Mouse (Mus musculus) forebrain, embryonic 14.5 days (tissue): ENCODE results near the gene Krt9. TPM values are rescaled to one million over a fixed set of nuclear protein-coding genes. Genes with fewer than 3 reads are reported as not detected.

ENCODE experiments used
- ATAC-seq: fragments of 200-750 bp; cut with Nextera tagmentation; 2 replicates; pipeline ENCODE4 v1.8.0; 2017; ENCODE audit warnings: mild to moderate bottlenecking, moderate library complexity
- DNase-seq: peaks from one replicate; pipeline ENCODE4 v3.0.0-alpha.2; 2015; ENCODE audit warnings: low spot score
- H3K27ac ChIP-seq: fragments of 300-500 bp; sonication (generic); 2 replicates; pipeline ENCODE4 v1.5.1; 2014; ENCODE audit warnings: low read depth, mild to moderate bottlenecking, control low read depth, low read length, moderate library complexity
- H3K27me3 ChIP-seq: fragments of 300-500 bp; sonication (generic); replicated peaks from 2 replicates; pipeline ENCODE4 v1.6.1; 2014; ENCODE audit warnings: low read length, control low read depth, mixed read lengths; ENCODE audit not compliant: control insufficient read depth, insufficient read depth
- H3K36me3 ChIP-seq: fragments of 300-500 bp; sonication (generic); 2 replicates; pipeline ENCODE4 v1.6.1; 2014; ENCODE audit warnings: low read length, control low read depth; ENCODE audit not compliant: control insufficient read depth, insufficient read depth
- H3K4me1 ChIP-seq: fragments of 300-500 bp; sonication (generic); 2 replicates; pipeline ENCODE4 v1.6.1; 2014; ENCODE audit warnings: antibody characterized with exemption, low read length, control low read depth; ENCODE audit not compliant: control insufficient read depth, insufficient read depth
- H3K4me2 ChIP-seq: fragments of 300-500 bp; sonication (generic); 2 replicates; pipeline ENCODE4 v1.6.1; 2014; ENCODE audit warnings: mild to moderate bottlenecking, control low read depth, low read length
- H3K4me3 ChIP-seq: fragments of 300-500 bp; sonication (generic); 2 replicates; pipeline ENCODE4 v1.5.1; 2014; ENCODE audit warnings: low read depth, low read length, control low read depth
- H3K9ac ChIP-seq: fragments of 300-500 bp; sonication (generic); 2 replicates; pipeline ENCODE4 v1.6.1; 2014; ENCODE audit warnings: mild to moderate bottlenecking, low read length, control low read depth, moderate library complexity
- H3K9me3 ChIP-seq: fragments of 300-500 bp; sonication (generic); replicated peaks from 2 replicates; pipeline ENCODE4 v1.6.1; 2016; ENCODE audit warnings: low read length, control low read depth, mixed read lengths; ENCODE audit not compliant: control insufficient read depth
- WGBS: fragments of 180-500 bp; shearing (Covaris S2); extraction: QIAGEN DNeasy Blood & Tissue Kit; methylation state at CpG from one replicate; pipeline ENCODE4 v1.1.7; 2014; 5-methylcytosine and 5-hydroxymethylcytosine counted together
- polyA plus RNA-seq: library from polyadenylated mRNA; unstranded; fragments of >200 nt; fragmentation: Nextera tagmentation; extraction: Ambion mirVana; gene quantifications from 2 replicates; pipeline ENCODE4 v1.2.1, GENCODE M21; 2014

Gene Krt9
- polyA plus RNA-seq, 1 experiment from 2014 or later = not detected

DNA sequence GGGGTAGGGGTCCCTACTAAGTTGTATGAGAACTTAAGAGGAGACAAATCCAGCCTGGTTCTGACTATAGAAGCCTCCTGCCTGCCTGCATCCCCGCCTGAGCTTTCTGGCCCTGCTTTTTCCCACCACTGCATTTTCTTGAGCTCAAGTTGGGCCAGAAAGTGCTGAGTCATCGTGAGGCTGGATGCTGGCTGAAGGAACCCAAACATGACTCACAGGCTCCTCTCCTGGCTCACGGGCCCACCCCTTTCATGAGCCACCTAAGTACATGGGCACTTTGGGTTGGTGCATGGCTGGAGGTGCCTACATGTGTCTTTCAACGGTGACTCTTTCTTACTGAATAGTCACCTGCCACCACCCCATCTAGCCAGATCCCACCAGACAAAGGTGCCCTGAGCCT, 5.6 kb upstream of the Krt9 start:
- DNase-seq (no peak), ATAC-seq (no peak)
- no peak overlapping the region for H3K4me3 ChIP-seq
- WGBS = 74% methylated on average over 4 of the region's 4 CpGs
- H3K36me3 ChIP-seq = no peaks in the 10 kb centered on the region
- H3K27me3 ChIP-seq = no peaks in the 10 kb centered on the region
- H3K9me3 ChIP-seq = no peaks in the 10 kb centered on the region
- H3K9ac ChIP-seq = no peak overlapping the region
- no peak overlapping the region for H3K27ac ChIP-seq
- H3K4me2 ChIP-seq = no peak overlapping the region
- no peaks in the 10 kb centered on the region for H3K4me1 ChIP-seq

DNA sequence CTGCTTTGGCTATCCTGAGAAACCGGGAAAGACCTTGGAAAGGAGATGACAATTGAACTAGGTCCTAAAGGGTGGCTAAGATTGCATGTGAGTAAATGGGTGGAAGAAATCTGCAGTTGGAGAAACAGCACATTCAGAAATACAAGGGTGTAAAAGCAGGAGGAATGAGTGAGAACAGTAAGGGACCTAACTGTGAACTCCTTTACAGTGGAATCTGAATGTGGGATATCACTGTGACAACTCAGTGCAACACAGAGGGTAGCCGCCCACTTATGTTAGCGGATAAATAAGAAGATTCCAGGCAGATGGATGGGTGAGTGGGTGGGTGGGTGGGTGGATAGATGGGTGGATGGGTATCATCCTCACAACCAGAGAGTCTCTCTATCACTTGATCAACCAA, 1.2 kb downstream of the Krt9 start:
- Histone ChIP-seq H3K4me1 (no peaks in the 10 kb centered on the region), H3K9ac (no peak overlapping the region), H3K27ac (no peak overlapping the region), H3K27me3 (no peaks in the 10 kb centered on the region), H3K4me3 (no peak overlapping the region), H3K4me2 (no peak overlapping the region), H3K36me3 (no peaks in the 10 kb centered on the region), H3K9me3 (no peaks in the 10 kb centered on the region)
- ATAC-seq = no peak
- DNase-seq = no peak
- WGBS = 97% methylated on average over 3 of the region's 3 CpGs

DNA sequence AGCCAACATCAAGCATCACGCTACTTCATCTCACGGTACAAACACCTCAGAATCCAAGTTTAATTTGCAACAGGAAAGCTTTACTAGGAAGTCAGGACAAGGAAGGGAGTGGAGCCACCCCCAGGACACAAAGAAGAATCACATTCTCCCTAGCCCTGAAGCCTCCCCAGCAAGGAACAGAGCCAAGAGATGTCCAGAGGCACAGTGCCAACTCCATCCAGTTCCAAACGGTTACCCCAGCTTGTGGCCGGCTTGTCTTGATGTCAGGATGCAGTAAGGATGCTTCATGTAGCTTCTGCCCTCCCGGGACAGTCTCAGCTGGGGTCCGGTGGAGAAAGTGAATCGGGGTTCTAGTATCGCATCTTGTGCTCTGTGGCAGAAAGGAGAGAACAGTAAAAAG, 6.3 kb downstream of the Krt9 start:
- Histone ChIP-seq H3K4me2 (no peak overlapping the region), H3K4me1 (no peaks in the 10 kb centered on the region), H3K9ac (no peak overlapping the region), H3K27me3 (no peaks in the 10 kb centered on the region), H3K36me3 (no peaks in the 10 kb centered on the region), H3K27ac (no peak overlapping the region), H3K9me3 (no peaks in the 10 kb centered on the region), H3K4me3 (no peak overlapping the region)
- no peak for DNase-seq
- no peak for ATAC-seq
- 89% methylated on average over 8 of the region's 8 CpGs for WGBS

DNA sequence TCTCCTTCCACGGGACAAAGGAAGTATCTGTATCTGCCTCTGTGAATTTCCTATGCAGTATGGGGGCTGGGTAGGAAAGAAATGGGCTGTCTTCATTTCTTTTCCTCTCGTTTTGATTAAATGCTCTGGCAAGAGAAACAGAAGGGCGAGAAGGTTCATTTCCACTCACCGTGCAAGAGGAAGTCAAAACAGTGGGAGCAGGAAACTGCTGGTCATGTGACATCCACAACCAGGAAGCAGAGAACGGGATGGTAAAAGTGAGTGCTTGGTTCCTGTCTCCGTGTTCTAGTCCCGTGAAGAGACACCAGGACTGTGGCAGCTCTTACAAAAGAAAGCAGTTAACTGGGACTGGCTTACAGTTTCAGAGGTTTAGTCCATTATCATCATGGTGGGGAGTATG, 11.3 kb downstream of the Krt9 start:
- H3K9me3 ChIP-seq = no peaks in the 10 kb centered on the region
- H3K36me3 ChIP-seq = no peaks in the 10 kb centered on the region
- H3K9ac ChIP-seq = no peak overlapping the region
- no peaks in the 10 kb centered on the region for H3K4me1 ChIP-seq
- H3K27me3 ChIP-seq = no peaks in the 10 kb centered on the region
- ATAC-seq (no peak), DNase-seq (no peak)
- no peak overlapping the region for H3K4me2 ChIP-seq
- H3K4me3 ChIP-seq = no peak overlapping the region
- WGBS = 80% methylated on average over 7 of the region's 7 CpGs
- H3K27ac ChIP-seq = no peak overlapping the region

DNA sequence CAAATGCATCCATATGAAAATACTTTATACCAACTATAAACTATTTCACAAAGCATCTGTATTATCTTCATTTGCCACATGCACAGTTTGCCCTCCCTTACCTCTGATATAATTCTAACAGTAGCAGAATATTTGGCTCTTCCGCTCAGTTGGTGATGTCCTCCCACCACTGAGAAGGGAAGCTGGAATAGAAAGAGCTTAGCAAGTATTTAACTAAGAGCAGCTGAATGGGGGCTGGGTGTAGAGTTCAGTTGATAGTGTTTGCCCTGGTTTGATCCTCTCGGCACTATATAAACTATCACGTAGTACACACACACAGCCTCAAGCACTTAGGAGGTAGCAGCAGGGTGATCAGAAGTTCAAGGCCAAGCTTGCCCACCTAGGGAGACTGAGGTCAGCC, 13.8 kb downstream of the Krt9 start:
- WGBS = 79% methylated on average over 3 of the region's 3 CpGs
- ATAC-seq = no peak
- H3K4me1 ChIP-seq = no peaks in the 10 kb centered on the region
- no peak overlapping the region for H3K9ac ChIP-seq
- no peak overlapping the region for H3K4me2 ChIP-seq
- no peak for DNase-seq
- no peaks in the 10 kb centered on the region for H3K36me3 ChIP-seq
- no peak overlapping the region for H3K4me3 ChIP-seq
- H3K9me3 ChIP-seq = no peaks in the 10 kb centered on the region
- no peak overlapping the region for H3K27ac ChIP-seq
- no peaks in the 10 kb centered on the region for H3K27me3 ChIP-seq

DNA sequence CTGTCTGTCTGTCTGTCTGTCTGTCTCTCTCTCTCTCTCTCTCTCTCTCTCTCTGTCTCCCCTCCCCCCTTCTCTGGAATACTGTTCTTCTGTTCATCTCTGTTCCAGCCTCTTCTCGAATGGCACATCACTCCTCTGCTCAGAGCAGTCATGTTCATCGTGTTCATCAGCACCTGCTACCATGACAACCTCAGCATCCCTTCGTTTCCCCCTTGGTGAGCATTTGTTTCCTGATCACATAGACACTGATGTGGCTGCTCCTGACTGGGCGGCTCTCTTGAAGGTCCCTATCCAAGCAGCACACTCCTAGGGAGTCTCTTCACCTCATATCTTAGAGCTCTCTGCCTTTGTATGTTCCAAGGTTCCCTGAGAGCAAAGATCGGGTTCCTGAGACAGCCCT, 14.7 kb downstream of the Krt9 start:
- H3K27me3 ChIP-seq = no peaks in the 10 kb centered on the region
- H3K9ac ChIP-seq = no peak overlapping the region
- no peaks in the 10 kb centered on the region for H3K36me3 ChIP-seq
- H3K9me3 ChIP-seq = no peaks in the 10 kb centered on the region
- DNase-seq (peak; percentile 10), ATAC-seq (no peak)
- H3K4me3 ChIP-seq = no peak overlapping the region
- no peaks in the 10 kb centered on the region for H3K4me1 ChIP-seq
- no peak overlapping the region for H3K27ac ChIP-seq
- H3K4me2 ChIP-seq = no peak overlapping the region
- WGBS = 80% methylated on average over 5 of the region's 5 CpGs

DNA sequence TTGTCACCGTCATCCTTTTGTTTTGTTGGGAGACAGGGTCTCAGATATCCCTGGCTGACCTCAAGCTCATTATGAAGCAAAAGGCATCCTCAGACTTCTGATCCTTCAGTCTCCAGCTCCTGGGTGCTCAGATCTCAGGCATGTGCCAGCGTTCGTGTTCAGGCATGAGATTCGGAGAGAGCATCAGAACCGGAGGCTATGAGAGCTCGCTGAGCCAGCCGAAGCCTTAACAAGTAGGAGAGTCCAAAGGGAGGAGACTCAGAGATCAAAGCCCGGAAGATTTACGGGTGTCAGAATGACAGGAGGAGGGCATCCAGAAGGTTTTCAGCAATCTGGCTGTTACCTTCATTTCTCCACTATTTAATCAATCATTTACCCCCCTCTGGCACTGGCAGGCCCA, 16.3 kb downstream of the Krt9 start:
- no peaks in the 10 kb centered on the region for H3K4me1 ChIP-seq
- no peaks in the 10 kb centered on the region for H3K36me3 ChIP-seq
- ATAC-seq (no peak), DNase-seq (no peak)
- no peak overlapping the region for H3K4me2 ChIP-seq
- H3K9ac ChIP-seq = no peak overlapping the region
- no peak overlapping the region for H3K4me3 ChIP-seq
- no peak overlapping the region for H3K27ac ChIP-seq
- H3K27me3 ChIP-seq = no peaks in the 10 kb centered on the region
- WGBS = 86% methylated on average over 9 of the region's 9 CpGs
- H3K9me3 ChIP-seq = no peaks in the 10 kb centered on the region

DNA sequence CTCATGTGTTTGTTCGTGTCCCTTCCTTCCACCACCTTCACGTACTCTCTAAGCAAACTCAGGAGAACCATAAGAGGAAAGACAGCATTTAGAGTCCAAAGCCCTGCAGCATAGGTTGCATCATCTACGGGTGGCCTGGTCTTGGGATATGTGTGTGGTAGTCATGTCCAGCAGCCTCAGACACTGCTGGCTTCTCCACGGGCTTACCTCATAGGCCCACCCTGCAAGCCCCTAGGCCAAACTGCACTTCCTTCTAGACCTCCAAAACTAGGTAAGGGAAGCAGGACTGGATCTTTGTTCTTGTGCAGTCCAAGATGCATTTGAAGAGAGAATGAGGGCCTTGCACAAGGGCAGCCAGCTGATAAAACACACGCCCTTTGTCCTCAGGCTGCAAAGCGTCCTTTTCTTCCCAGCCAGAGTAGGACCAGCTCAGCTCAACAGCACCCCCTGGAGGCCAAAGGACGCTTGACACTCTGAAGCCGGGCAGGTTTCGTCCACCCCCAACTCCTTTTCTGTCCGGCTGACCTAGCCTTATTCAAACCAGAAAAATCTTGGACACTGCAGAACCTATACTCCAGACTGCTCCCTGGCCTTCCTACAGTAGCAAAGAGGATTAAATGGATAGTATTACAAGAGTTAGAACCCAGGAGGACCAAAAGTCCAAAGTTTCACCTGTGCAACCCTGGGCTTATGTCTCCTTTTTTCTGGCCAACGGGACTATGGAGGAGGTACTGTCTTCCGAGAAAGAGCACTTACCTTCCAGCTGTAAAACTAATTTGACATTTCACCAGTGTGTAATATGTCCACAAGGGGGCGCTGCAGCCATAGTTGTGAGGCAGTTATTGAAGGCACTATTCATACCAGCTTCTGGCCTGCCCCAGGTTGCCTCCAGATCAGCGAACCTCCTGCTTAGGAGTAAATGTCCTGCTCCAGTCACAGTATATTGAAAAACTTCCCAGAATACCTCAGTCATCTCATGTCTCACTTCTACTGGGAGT, 24.0 kb downstream of the Krt9 start:
- DNase-seq (peak; percentile 72), ATAC-seq (0 out of 2 replicates have a peak, but pooled peaks have one; percentile 26)
- Histone ChIP-seq H3K4me1 (no peaks in the 10 kb centered on the region), H3K4me2 (no peak overlapping the region), H3K9me3 (no peaks in the 10 kb centered on the region), H3K4me3 (no peak overlapping the region), H3K36me3 (no peaks in the 10 kb centered on the region), H3K9ac (no peak overlapping the region), H3K27me3 (no peaks in the 10 kb centered on the region), H3K27ac (no peak overlapping the region)
- 28% methylated on average over 14 of the region's 14 CpGs for WGBS

DNA sequence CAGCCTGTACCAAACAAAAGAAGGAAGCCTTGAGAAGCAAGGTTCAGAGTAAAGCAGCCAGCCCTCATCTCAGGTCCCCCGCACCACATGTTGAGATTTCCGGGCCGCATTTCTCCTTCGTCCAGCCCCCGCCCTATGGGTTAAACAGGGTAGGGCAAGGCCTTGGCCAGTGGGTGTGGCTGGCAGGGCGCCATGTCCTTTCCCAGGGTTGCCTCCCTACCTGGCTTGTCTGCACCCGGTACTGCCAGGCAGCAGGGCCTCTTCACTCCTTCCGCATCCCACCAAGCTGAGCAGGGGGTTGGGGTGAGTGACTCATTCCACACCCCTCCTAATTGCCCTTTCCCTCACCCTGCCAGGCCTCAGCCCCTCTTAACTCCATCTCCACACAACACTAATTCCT, 25.0 kb downstream of the Krt9 start:
- Histone ChIP-seq H3K36me3 (no peaks in the 10 kb centered on the region), H3K9me3 (no peaks in the 10 kb centered on the region)
- no peak for DNase-seq

More for the DNA sequence above, 25.0 kb downstream of the Krt9 start:
- WGBS = 87% methylated on average over 8 of the region's 8 CpGs
- Histone ChIP-seq H3K4me2 (no peak overlapping the region), H3K27me3 (no peaks in the 10 kb centered on the region), H3K4me3 (no peak overlapping the region), H3K9ac (no peak overlapping the region), H3K27ac (no peak overlapping the region), H3K4me1 (no peaks in the 10 kb centered on the region)
- no peak for ATAC-seq
